Mouse (Mus musculus): Measurements from ENCODE around the gene Rho.

- no peak for TF ChIP-seq POLR2A (IDR thresholded peaks at IDR 0.05; ENCODE audit: insufficient read length, low read depth)
- TF ChIP-seq SRF (IDR thresholded peaks at IDR 0.05; ENCODE audit: control insufficient read depth, insufficient read length, low read depth): no peak
- no peak for TF ChIP-seq USF1 (IDR thresholded peaks at IDR 0.05; ENCODE audit: low read depth)
- TF ChIP-seq POLR2AphosphoS2 (IDR thresholded peaks at IDR 0.05; ENCODE audit: insufficient read length, low read depth): no peak
Observed at GRCm38 (mm10) chr6:115941128-115941527, 9.6 kb downstream of the Rho start.
